ENCODE assay signal across 14 mouse cellular contexts in genomic region chr13:90890111-90890510, GRCm38 (mm10). TPM values are rescaled to one million over a fixed set of nuclear protein-coding genes. Genes with fewer than 3 reads are reported as not detected.
"Had no signal": no experiment of that assay in that cellular context is flagged by ENCODE, and none has a peak within 500 bp of the region (broad histone marks: within the 10 kb centered on the region; RNA-seq: fewer than 3 reads in every experiment).

No protein-coding gene starts in this region.

- H3K4me2 ChIP-seq: limb, embryonic 13.5 days; neural tube, embryonic 15.5 days had no signal

- H3K9me3 ChIP-seq: limb, embryonic 13.5 days; midbrain, embryonic 10.5 days; neural tube, embryonic 15.5 days had no signal

- H3K4me3 ChIP-seq: layer of hippocampus, adult 2 months; limb, embryonic 13.5 days; midbrain, embryonic 10.5 days; myocyte; neural tube, embryonic 15.5 days had no signal

- ATAC-seq: inflammation-experienced regulatory T-cells, adult 6 months; intestine, postnatal 0 days had no signal

- H3K27me3 ChIP-seq: neural tube, embryonic 15.5 days had no signal

- H3K27ac ChIP-seq: kidney, postnatal 0 days; layer of hippocampus, adult 2 months; limb, embryonic 13.5 days; midbrain, embryonic 10.5 days; neural tube, embryonic 15.5 days had no signal

- H3K36me3 ChIP-seq: limb, embryonic 13.5 days; midbrain, embryonic 10.5 days; neural tube, embryonic 15.5 days had no signal

- H3K9ac ChIP-seq: limb, embryonic 13.5 days; neural tube, embryonic 15.5 days had no signal

- DNase-seq: kidney, adult 8-10 months; kidney, postnatal 4 days; lung, adult 18-20 months; midbrain, embryonic 14.5 days; thymus, postnatal 36 days had no signal

RNA-seq across cellular contexts. Expression of gene Atp6ap1l, which starts 15.0 kb away (rescaled TPM):
- polyA plus RNA-seq: inflammation-experienced regulatory T-cells, adult 6 months; intestine, postnatal 0 days; midbrain, embryonic 10.5 days; myocyte; stomach, embryonic 14.5 days had no signal
